Mouse (Mus musculus): ENCODE results near the gene Sh3pxd2a. TPM values are rescaled to one million over a fixed set of nuclear protein-coding genes. Genes with fewer than 3 reads are reported as not detected.

Sh3pxd2a gene
- polyA plus RNA-seq, 1 experiment from 2014 or later: 2.6 TPM

GRCm38 (mm10) chr19:47381011-47381410, 83.2 kb downstream of the Sh3pxd2a start:
- DNase-seq (ENCODE audit: low spot score): no peak

GRCm38 (mm10) chr19:47379141-47379540, 85.1 kb downstream of the Sh3pxd2a start:
- no peak for DNase-seq (ENCODE audit: low spot score)

- DNase-seq (ENCODE audit: low spot score): no peak
Observed at GRCm38 (mm10) chr19:47374916-47375573, 89.2 kb downstream of the Sh3pxd2a start.

DNA sequence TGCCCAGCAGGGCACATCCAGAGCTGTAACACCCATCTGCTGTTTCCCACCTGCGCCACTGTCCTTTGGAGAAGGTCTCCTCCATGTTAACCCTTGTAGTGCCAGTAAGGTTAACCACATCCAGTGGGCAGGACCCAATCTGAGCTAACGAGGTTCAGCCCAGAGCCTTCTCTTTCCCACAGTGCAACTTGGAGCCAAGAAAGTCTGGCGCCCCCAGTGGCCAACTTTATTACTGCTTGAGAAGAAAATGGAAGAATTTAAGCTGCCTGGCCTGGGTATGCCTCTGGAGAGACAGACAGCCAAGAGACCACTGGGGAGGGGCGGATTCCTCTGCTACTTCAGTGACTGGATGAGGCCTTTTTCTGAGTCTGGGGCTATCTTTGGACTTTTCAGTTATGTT, 89.8 kb downstream of the Sh3pxd2a start:
- DNase-seq (ENCODE audit: low spot score): peak; percentile 82

DNA sequence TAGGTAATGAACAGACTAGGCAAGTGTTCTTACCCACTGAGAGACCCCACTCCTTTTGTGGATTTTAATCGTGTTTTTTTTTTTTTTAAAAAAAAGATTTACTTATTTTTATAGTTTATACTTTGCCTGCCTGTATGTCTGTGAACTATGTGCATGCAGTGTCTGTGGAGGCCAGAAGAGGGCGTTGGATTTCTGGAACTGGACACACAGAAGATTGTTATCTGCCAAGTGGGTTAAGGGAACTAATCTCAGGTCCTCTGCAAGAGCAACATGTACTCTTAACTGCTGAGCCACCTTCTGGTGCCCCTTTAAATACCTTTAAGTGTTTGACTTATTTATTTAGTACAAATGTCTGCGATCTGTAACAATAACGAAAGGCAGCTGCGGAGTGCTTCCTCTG, 92.2 kb downstream of the Sh3pxd2a start:
- no peak for DNase-seq (ENCODE audit: low spot score)

- DNase-seq (ENCODE audit: low spot score): no peak
Observed at GRCm38 (mm10) chr19:47371521-47371920, 92.7 kb downstream of the Sh3pxd2a start.

- DNase-seq (ENCODE audit: low spot score): no peak
Observed at GRCm38 (mm10) chr19:47369008-47369407, 95.2 kb downstream of the Sh3pxd2a start.

- DNase-seq (ENCODE audit: low spot score): no peak
Observed at GRCm38 (mm10) chr19:47367271-47367879, 96.8 kb downstream of the Sh3pxd2a start.

DNA sequence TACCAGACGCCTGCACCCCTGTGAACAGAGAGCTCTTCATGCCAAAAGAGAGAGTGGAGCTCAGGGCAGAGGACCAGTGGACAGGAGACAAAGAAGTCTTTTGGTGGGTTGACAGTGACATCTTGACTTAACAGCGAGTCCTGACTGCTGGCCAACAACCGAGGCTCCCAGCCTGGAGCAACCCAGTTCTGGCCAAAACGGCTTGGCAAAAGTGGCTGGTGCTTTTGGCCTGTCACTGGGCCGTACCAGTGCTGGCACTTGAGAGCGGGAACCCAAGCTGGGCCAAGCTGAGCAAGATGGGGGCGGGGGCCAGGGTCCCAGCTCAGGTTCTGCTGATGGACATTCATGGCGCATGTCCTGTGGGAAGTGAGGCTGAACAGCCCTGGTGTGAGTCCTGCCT, 97.6 kb downstream of the Sh3pxd2a start:
- DNase-seq (ENCODE audit: low spot score): no peak

- no peak for DNase-seq (ENCODE audit: low spot score)
Observed at GRCm38 (mm10) chr19:47363086-47363668, 101.0 kb downstream of the Sh3pxd2a start.

DNA sequence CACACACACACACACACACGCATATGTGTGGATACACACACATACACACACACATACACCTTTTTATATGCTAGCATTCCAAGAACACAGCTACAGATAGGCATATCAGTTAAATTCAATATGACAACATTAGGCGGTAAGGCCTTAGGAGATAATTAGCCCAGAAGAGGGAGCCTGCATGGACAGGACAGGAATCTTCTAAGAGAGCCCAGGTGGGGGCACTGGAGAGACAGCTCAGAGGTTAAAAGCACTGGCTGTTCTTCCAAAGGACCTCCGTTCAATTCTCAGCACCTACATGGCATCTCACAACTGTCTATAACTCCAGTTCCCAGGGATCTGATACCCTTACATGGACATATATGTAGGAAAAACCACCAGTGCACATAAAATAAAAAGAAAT, 103.3 kb downstream of the Sh3pxd2a start:
- DNase-seq (ENCODE audit: low spot score): no peak

- DNase-seq (ENCODE audit: low spot score): no peak
Observed at GRCm38 (mm10) chr19:47360017-47360416, 104.2 kb downstream of the Sh3pxd2a start.

- peak; percentile 55 for DNase-seq (ENCODE audit: low spot score)
Observed at GRCm38 (mm10) chr19:47359166-47359931, 104.9 kb downstream of the Sh3pxd2a start.

DNA sequence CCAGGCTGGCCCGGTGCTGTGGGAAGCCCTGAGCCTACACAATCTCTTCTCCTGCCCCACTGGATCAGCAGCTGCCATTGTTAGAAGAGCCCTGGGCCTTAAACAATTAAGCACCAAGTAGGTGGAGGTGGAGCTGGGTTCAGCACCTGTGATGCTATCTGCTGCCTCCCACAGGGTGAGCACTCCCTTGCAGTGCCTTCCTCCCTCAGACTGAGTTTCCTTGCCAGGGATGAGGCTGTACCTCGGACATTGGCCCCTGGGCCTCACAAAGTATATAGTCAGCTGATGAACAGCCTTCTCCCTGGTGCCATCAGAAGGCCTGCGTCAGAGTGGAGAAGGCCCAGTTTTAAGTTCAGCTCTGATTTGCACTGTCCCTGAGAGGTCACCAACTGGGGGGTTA, 106.9 kb downstream of the Sh3pxd2a start:
- no peak for DNase-seq (ENCODE audit: low spot score)

DNA sequence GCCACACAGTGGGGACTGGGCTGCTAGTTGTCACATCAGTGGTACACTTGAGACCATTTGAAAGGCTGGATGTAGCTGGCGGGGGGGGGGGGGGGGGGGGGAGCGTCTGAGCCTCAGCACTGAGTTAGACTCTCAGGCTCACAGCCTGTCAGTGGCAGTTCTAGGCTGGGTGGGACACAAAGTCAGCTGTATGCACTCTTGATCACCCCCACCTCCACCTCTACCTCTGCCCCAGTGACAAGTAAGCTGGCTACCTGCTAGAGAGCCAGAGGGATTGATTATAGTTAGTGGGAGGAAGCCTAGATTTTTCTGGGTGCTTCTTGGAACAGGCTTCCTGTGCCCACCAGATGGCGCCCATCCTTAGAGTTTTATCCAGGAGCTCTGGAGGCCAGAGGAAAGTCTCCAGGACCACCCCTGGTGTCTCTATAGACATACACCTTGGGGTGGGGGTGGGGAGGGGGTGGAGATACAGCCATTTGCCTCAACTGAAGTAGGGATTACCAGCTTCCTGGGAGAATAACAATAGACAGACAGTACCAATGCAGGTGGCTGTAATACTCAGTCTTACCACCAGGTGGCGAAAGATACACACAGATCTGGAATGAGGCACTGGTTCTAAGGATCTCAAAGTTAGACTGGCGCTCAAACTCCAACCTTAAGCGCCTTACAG, 107.9 kb downstream of the Sh3pxd2a start:
- peak; percentile 83 for DNase-seq (ENCODE audit: low spot score)

GRCm38 (mm10) chr19:47354456-47354855, 109.7 kb downstream of the Sh3pxd2a start:
- DNase-seq (ENCODE audit: low spot score): no peak

DNA sequence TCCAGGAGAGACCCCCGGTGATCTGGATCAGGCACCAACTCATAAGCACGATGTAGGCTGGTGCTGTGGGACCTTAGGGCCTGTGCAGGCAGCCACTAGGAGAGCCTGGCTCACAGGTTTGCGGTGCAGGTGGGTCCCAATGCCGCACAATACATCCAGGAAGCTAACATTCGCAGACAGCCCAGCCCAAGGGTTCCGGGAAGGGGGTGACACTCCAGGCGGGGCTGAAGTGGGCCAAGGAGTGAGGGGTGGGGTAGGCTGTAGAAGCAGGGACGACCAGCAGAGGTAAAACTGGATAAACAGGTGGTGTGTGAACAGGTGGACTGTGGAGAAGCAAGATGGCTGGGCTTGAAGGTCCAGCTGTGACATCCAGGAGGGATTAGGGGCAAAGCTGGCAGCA, 115.2 kb downstream of the Sh3pxd2a start:
- no peak for DNase-seq (ENCODE audit: low spot score)

DNA sequence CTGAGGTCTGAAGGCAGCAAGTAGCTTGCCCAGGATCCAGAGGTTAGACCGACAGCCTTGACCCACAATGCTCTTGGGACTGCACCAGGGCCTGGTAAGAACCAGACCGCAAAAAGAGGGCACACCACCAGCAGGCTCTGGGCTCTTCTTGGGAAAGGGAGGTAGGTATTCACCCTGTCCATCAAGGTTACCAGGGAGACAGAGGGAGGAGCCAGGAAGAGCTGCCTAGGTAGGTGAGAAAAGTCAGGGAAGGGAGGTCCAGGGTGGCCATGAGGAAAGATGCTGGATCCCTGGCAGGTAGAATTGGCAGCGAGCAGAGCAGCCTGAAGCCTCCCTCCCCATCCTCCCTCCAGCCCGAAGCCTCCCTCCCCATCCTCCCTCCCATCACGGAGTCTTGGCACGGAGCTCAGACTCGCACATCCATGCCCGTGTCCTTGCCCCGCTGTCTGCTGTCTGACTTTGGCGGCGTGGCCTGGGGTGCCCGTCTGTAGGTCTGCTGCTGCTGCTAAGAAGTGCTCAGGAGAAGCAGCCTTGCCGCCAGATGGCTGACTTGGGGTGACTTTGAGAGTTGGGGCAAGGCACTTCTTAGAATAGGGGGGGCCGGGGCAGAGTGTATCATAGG, 115.7 kb downstream of the Sh3pxd2a start:
- DNase-seq (ENCODE audit: low spot score): no peak

GRCm38 (mm10) chr19:47347021-47347643, 117.1 kb downstream of the Sh3pxd2a start:
- no peak for DNase-seq (ENCODE audit: low spot score)

- DNase-seq (ENCODE audit: low spot score): no peak
Observed at GRCm38 (mm10) chr19:47346606-47347005, 117.6 kb downstream of the Sh3pxd2a start.

All from thymus, postnatal 0 days (tissue).